Mouse (Mus musculus): Measurements from ENCODE around the gene Gmpr2. TPM values are rescaled to one million over a fixed set of nuclear protein-coding genes. Genes with fewer than 3 reads are reported as not detected.

Gmpr2 gene
- polyA plus RNA-seq, 1 experiment from 2014 or later: 62.5 TPM

DNA sequence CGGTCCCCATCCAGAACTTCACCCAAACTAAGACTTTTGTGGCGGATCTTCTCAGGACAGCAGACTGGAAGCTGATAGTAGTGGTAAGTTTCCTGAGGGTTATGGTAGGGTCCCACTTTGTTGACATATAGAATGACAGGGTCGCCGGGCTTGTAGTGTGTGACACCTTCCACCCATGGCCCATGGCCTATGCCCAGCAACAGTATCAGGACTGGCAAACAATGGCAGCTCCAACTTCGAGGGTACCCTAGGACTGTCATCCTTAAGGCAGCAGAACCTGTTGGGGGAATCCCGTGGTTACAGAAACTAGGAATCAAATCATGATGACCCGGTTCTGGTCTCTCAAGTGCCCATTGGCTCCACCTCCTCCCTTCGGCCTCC lies 29.1 kb upstream of the Gmpr2 start:
- peak overlapping the region; percentile 66 for H3K4me3 ChIP-seq (ENCODE audit: low read depth, low read length)
- peak overlapping the region; percentile 95 for H3K9ac ChIP-seq (ENCODE audit: low read length)
- H3K27ac ChIP-seq (ENCODE audit: low read depth, low read length): peak overlapping the region; percentile 87; the same call in 1 of the 2 replicates
- peak overlapping the region; percentile 81 for H3K4me2 ChIP-seq (ENCODE audit: low read depth, low read length, severe bottlenecking)
- DNase-seq (ENCODE audit: low spot score) (no peak), ATAC-seq (replicated peaks; ENCODE audit: low FRiP score) (peak; percentile 19)
- no peaks in the 10 kb centered on the region for H3K27me3 ChIP-seq (ENCODE audit: control insufficient read depth, insufficient read depth, low read length)
- peaks cover 14% of the 10 kb centered on the region for H3K36me3 ChIP-seq (ENCODE audit: control insufficient read depth, insufficient read depth, low read length)
- peaks cover 15% of the 10 kb centered on the region for H3K4me1 ChIP-seq (replicated peaks; ENCODE audit: control insufficient read depth, insufficient read depth, low read length)
- 24% methylated on average over 8 of the region's 8 CpGs for WGBS
- no peaks in the 10 kb centered on the region for H3K9me3 ChIP-seq (ENCODE audit: control insufficient read depth, low read length)

GRCm38 (mm10) chr14:55643060-55643907 lies 28.5 kb upstream of the Gmpr2 start, which contains the start of gene Tm9sf1:
Gene Tm9sf1 (minus strand): TSS chr14:55643806.
- Histone ChIP-seq H3K27ac (ENCODE audit: low read depth, low read length) (peak within 1 kb of the TSS; percentile 87), H3K4me2 (ENCODE audit: low read depth, low read length, severe bottlenecking) (peak within 1 kb of the TSS; percentile 81), H3K9ac (ENCODE audit: low read length) (peak within 1 kb of the TSS; percentile 95), H3K4me3 (ENCODE audit: low read depth, low read length) (peak within 1 kb of the TSS; percentile 66), H3K27me3 (ENCODE audit: control insufficient read depth, insufficient read depth, low read length) (no peaks in the 10 kb centered on the region), H3K9me3 (ENCODE audit: control insufficient read depth, low read length) (no peaks in the 10 kb centered on the region), H3K36me3 (ENCODE audit: control insufficient read depth, insufficient read depth, low read length) (peaks cover 11% of the 10 kb centered on the region; the same call in 1 of the 2 replicates), H3K4me1 (replicated peaks; ENCODE audit: control insufficient read depth, insufficient read depth, low read length) (peaks cover 15% of the 10 kb centered on the region)
- ATAC-seq (replicated peaks; ENCODE audit: low FRiP score): peak; percentile 90
- peak; percentile 89 for DNase-seq (ENCODE audit: low spot score)
- WGBS: under 1% methylated on average over 81 of the region's 89 CpGs

DNA sequence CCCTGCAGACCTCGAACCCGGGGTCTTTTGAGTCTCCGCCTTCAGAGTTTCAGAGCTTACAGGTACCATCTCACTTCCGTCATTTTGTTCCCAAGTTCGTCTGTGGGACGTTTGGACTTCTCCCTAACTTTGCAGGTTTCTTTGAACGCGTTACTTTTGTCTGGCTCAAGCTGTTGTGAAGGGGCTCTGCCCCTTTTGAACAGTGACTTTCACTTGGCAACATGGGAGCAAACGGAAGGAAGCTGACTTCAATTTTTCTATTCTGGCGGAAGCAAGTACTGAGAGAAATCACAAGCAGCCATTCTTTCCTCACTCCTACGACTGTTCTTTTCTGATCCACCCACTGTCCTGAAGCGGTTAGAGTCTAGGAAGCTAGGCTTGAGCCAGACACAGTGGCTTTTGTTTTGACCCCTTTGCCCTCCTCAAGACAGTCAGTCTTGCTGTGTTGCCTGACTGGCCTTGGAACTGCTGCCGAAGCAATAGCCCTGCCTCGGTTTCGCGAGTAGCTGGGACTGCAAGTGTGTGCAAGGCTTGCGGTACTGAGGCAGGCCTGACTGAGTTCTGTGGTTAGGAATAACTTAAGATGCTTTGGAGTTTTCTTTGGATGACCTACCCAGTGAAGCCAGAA lies 27.4 kb upstream of the Gmpr2 start:
- Histone ChIP-seq H3K27ac (ENCODE audit: low read depth, low read length) (no peak overlapping the region), H3K9ac (ENCODE audit: low read length) (peak overlapping the region; percentile 95), H3K4me1 (replicated peaks; ENCODE audit: control insufficient read depth, insufficient read depth, low read length) (peaks cover 15% of the 10 kb centered on the region), H3K27me3 (ENCODE audit: control insufficient read depth, insufficient read depth, low read length) (no peaks in the 10 kb centered on the region), H3K9me3 (ENCODE audit: control insufficient read depth, low read length) (no peaks in the 10 kb centered on the region), H3K4me3 (ENCODE audit: low read depth, low read length) (peak overlapping the region; percentile 66), H3K36me3 (ENCODE audit: control insufficient read depth, insufficient read depth, low read length) (peaks cover 11% of the 10 kb centered on the region; the same call in 1 of the 2 replicates), H3K4me2 (ENCODE audit: low read depth, low read length, severe bottlenecking) (peak overlapping the region; percentile 81)
- no peak for DNase-seq (ENCODE audit: low spot score)
- no peak for ATAC-seq (replicated peaks; ENCODE audit: low FRiP score)
- 34% methylated on average over 17 of the region's 17 CpGs for WGBS

DNA sequence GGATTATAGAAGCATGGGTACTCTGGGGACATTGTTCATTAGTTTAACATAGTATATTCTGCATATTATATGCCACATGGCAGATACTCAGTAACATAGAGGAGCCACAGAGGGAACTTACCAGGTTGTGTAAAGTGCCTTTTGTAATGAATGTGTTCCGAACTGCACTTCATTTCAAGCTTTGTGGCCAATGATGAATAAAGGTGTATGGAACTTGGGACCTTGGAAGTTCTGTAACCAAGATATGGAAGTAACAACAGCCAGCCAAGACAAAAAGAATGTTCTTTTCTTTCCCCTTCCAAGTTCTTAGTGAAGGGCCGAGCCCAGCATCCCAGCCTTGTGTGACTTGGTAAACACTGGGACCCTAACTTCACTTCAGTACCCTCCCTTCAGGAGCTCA lies 21.9 kb upstream of the Gmpr2 start, which contains the start of gene Tssk4:
Gene Tssk4, plus strand, starts transcription at position 301 of the 400 bp plus-strand sequence.
- H3K4me1 ChIP-seq (replicated peaks; ENCODE audit: control insufficient read depth, insufficient read depth, low read length): peaks cover under 1% of the 10 kb centered on the region; the same call in 1 of the 2 replicates
- no peaks in the 10 kb centered on the region for H3K27me3 ChIP-seq (ENCODE audit: control insufficient read depth, insufficient read depth, low read length)
- H3K9me3 ChIP-seq (ENCODE audit: control insufficient read depth, low read length): no peaks in the 10 kb centered on the region
- no peak within 1 kb of the TSS for H3K4me3 ChIP-seq (ENCODE audit: low read depth, low read length)
- H3K4me2 ChIP-seq (ENCODE audit: low read depth, low read length, severe bottlenecking): no peak within 1 kb of the TSS
- WGBS: 93% methylated on average over 2 of the region's 2 CpGs
- DNase-seq (ENCODE audit: low spot score): no peak
- H3K9ac ChIP-seq (ENCODE audit: low read length): no peak within 1 kb of the TSS
- no peaks in the 10 kb centered on the region for H3K36me3 ChIP-seq (ENCODE audit: control insufficient read depth, insufficient read depth, low read length)
- no peak for ATAC-seq (replicated peaks; ENCODE audit: low FRiP score)
- H3K27ac ChIP-seq (ENCODE audit: low read depth, low read length): no peak within 1 kb of the TSS

- DNase-seq (ENCODE audit: low spot score) (no peak), ATAC-seq (replicated peaks; ENCODE audit: low FRiP score) (no peak)
- no peaks in the 10 kb centered on the region for H3K4me1 ChIP-seq (replicated peaks; ENCODE audit: control insufficient read depth, insufficient read depth, low read length)
- H3K4me2 ChIP-seq (ENCODE audit: low read depth, low read length, severe bottlenecking): no peak overlapping the region
- no peaks in the 10 kb centered on the region for H3K9me3 ChIP-seq (ENCODE audit: control insufficient read depth, low read length)
- H3K36me3 ChIP-seq (ENCODE audit: control insufficient read depth, insufficient read depth, low read length): no peaks in the 10 kb centered on the region
- no peak overlapping the region for H3K9ac ChIP-seq (ENCODE audit: low read length)
- H3K4me3 ChIP-seq (ENCODE audit: low read depth, low read length): no peak overlapping the region
- 92% methylated on average over 7 of the region's 7 CpGs for WGBS
- no peak overlapping the region for H3K27ac ChIP-seq (ENCODE audit: low read depth, low read length)
- H3K27me3 ChIP-seq (ENCODE audit: control insufficient read depth, insufficient read depth, low read length): no peaks in the 10 kb centered on the region
Measured at GRCm38 (mm10) chr14:55651528-55651927, 20.2 kb upstream of the Gmpr2 start.

DNA sequence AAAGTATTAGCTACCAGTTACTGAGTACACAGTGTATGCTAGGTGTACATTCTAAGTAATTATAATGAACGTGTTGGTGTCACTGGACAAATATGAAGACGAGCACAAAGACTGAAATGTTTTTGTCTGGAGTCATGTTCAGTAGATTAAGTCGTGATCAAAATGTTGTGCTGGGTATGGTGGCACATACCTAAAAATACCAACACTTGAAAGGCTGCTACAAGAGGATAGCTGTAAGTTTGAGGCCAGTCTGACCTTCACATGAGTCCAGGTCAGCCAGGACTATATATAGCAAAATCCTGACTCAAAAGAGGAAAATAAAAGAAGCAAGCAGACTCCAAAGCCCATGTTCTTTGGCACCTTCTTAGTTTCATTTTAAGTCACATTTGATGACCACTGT lies 14.8 kb upstream of the Gmpr2 start:
- Histone ChIP-seq H3K4me2 (ENCODE audit: low read depth, low read length, severe bottlenecking) (no peak overlapping the region), H3K4me3 (ENCODE audit: low read depth, low read length) (no peak overlapping the region), H3K9me3 (ENCODE audit: control insufficient read depth, low read length) (no peaks in the 10 kb centered on the region), H3K27me3 (ENCODE audit: control insufficient read depth, insufficient read depth, low read length) (no peaks in the 10 kb centered on the region), H3K27ac (ENCODE audit: low read depth, low read length) (no peak overlapping the region), H3K9ac (ENCODE audit: low read length) (no peak overlapping the region), H3K36me3 (ENCODE audit: control insufficient read depth, insufficient read depth, low read length) (no peaks in the 10 kb centered on the region), H3K4me1 (replicated peaks; ENCODE audit: control insufficient read depth, insufficient read depth, low read length) (0 out of 2 replicates have a peak, but pooled peaks cover 2% of the 10 kb centered on the region)
- no peak for DNase-seq (ENCODE audit: low spot score)
- 89% methylated on average over 3 of the region's 3 CpGs for WGBS
- ATAC-seq (replicated peaks; ENCODE audit: low FRiP score): no peak

- no peak overlapping the region for H3K4me3 ChIP-seq (ENCODE audit: low read depth, low read length)
- no peaks in the 10 kb centered on the region for H3K36me3 ChIP-seq (ENCODE audit: control insufficient read depth, insufficient read depth, low read length)
- 93% methylated on average over 5 of the region's 5 CpGs for WGBS
- H3K27ac ChIP-seq (ENCODE audit: low read depth, low read length): no peak overlapping the region
- DNase-seq (ENCODE audit: low spot score): no peak
- H3K9ac ChIP-seq (ENCODE audit: low read length): no peak overlapping the region
- no peaks in the 10 kb centered on the region for H3K9me3 ChIP-seq (ENCODE audit: control insufficient read depth, low read length)
- H3K4me1 ChIP-seq (replicated peaks; ENCODE audit: control insufficient read depth, insufficient read depth, low read length): 0 out of 2 replicates have a peak, but pooled peaks cover 2% of the 10 kb centered on the region
- H3K4me2 ChIP-seq (ENCODE audit: low read depth, low read length, severe bottlenecking): no peak overlapping the region
- H3K27me3 ChIP-seq (ENCODE audit: control insufficient read depth, insufficient read depth, low read length): no peaks in the 10 kb centered on the region
- no peak for ATAC-seq (replicated peaks; ENCODE audit: low FRiP score)
Measured at GRCm38 (mm10) chr14:55658011-55658410, 13.7 kb upstream of the Gmpr2 start.

DNA sequence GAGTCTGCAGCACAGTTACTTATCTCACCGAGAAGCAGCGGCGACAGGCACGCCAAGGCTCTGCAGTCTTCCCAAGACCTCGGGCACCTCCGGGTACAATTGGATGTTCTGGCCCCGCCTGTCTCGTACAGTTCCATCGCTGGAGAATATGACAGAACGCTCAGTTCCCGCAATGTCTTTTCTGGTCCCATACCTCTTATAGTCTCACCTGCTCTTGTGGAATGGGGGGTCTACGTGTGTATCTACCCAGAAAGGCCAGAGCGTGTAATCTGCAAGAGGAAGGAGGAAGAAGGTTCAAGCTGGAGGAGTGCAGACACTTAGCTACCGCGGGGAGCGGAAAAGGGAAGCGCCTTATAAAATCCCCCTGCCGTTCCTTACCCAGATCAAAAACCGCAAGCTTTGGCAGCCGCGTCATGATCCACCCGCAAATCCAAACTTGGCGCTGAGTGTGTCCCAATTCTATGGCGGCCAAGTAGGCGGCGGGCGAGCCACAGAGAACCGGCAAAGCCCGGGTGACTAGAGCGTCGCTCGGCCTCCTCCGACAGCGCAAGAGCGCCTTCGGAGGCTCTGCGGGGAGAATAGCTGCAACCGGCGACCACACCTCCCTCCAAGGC lies 11.7 kb upstream of the Gmpr2 start, which contains the start of gene Mdp1:
Gene Mdp1, minus strand, starts transcription at position 549 of the 614 bp plus-strand sequence.
- H3K9me3 ChIP-seq (ENCODE audit: control insufficient read depth, low read length): no peaks in the 10 kb centered on the region
- DNase-seq (ENCODE audit: low spot score): peak; percentile 89
- H3K27me3 ChIP-seq (ENCODE audit: control insufficient read depth, insufficient read depth, low read length): no peaks in the 10 kb centered on the region
- no peaks in the 10 kb centered on the region; the same call in 1 of the 2 replicates for H3K36me3 ChIP-seq (ENCODE audit: control insufficient read depth, insufficient read depth, low read length)
- H3K4me2 ChIP-seq (ENCODE audit: low read depth, low read length, severe bottlenecking): peak within 1 kb of the TSS; percentile 62
- peak within 1 kb of the TSS; percentile 77 for H3K9ac ChIP-seq (ENCODE audit: low read length)
- 0 out of 2 replicates have a peak, but pooled peaks cover 2% of the 10 kb centered on the region for H3K4me1 ChIP-seq (replicated peaks; ENCODE audit: control insufficient read depth, insufficient read depth, low read length)
- peak within 1 kb of the TSS; percentile 58 for H3K4me3 ChIP-seq (ENCODE audit: low read depth, low read length)
- peak; percentile 92 for ATAC-seq (replicated peaks; ENCODE audit: low FRiP score)
- WGBS: 1% methylated on average over 39 of the region's 39 CpGs
- H3K27ac ChIP-seq (ENCODE audit: low read depth, low read length): peak within 1 kb of the TSS; percentile 27; the same call in 1 of the 2 replicates
